Mouse (Mus musculus) lung, postnatal 14 days (tissue): ENCODE results near the gene Tfr2.
A peak's percentile ranks its signal among the peaks of the same experiment; 100 is the strongest.
"Not testable (repeated sequence)": the region's sequence is repeated elsewhere in the genome, so short reads cannot be mapped to it uniquely, and the experiment has no call there.

Experiments used
- DNase-seq: peaks from one replicate; pipeline ENCODE4 v3.0.0; 2021

The Tfr2 gene

GRCm38 (mm10) chr5:137590507-137590906, 20.9 kb downstream of the Tfr2 start:
- DNase-seq, result no peak

- DNase-seq, result no peak
Observed at GRCm38 (mm10) chr5:137595921-137596320, 26.3 kb downstream of the Tfr2 start.

- no peak for DNase-seq
Observed at GRCm38 (mm10) chr5:137596601-137597261, 27.1 kb downstream of the Tfr2 start.

- DNase-seq, result no peak
Observed at GRCm38 (mm10) chr5:137597625-137598024, 28.0 kb downstream of the Tfr2 start.

GRCm38 (mm10) chr5:137598100-137598826, 28.6 kb downstream of the Tfr2 start:
- DNase-seq, result no peak

GRCm38 (mm10) chr5:137599600-137599999, 30.0 kb downstream of the Tfr2 start:
- no peak for DNase-seq

GRCm38 (mm10) chr5:137600281-137600618, 30.6 kb downstream of the Tfr2 start:
- DNase-seq, result no peak

- peak; percentile 98 for DNase-seq
Observed at GRCm38 (mm10) chr5:137600619-137601364, 31.2 kb downstream of the Tfr2 start, which contains the start of gene Mospd3. Mospd3 (minus strand) TSS chr5:137601058.

- DNase-seq, result peak; percentile 40
Observed at GRCm38 (mm10) chr5:137601365-137601729, 31.7 kb downstream of the Tfr2 start.

GRCm38 (mm10) chr5:137607860-137608653, 38.4 kb downstream of the Tfr2 start:
- DNase-seq, result peak; percentile 19

- DNase-seq, result no peak
Observed at GRCm38 (mm10) chr5:137608654-137609190, 39.1 kb downstream of the Tfr2 start.

- no peak for DNase-seq
Observed at GRCm38 (mm10) chr5:137609292-137609691, 39.7 kb downstream of the Tfr2 start.

GRCm38 (mm10) chr5:137610056-137610455, 40.4 kb downstream of the Tfr2 start:
- no peak for DNase-seq

GRCm38 (mm10) chr5:137610548-137611244, 41.1 kb downstream of the Tfr2 start:
- peak; percentile 80 for DNase-seq

GRCm38 (mm10) chr5:137611245-137611602, 41.6 kb downstream of the Tfr2 start:
- peak; percentile 61 for DNase-seq

- no peak for DNase-seq
Observed at GRCm38 (mm10) chr5:137613076-137613475, 43.4 kb downstream of the Tfr2 start.

- peak; percentile 34 for DNase-seq
Observed at GRCm38 (mm10) chr5:137613550-137613949, 43.9 kb downstream of the Tfr2 start, which contains the start of gene Pcolce. Pcolce (minus strand) TSS chr5:137613784.

- DNase-seq, result not testable (repeated sequence)
Observed at GRCm38 (mm10) chr5:137614921-137615320, 45.3 kb downstream of the Tfr2 start.

GRCm38 (mm10) chr5:137615347-137615746, 45.7 kb downstream of the Tfr2 start:
- no peak for DNase-seq

- no peak for DNase-seq
Observed at GRCm38 (mm10) chr5:137623937-137624530, 54.4 kb downstream of the Tfr2 start.

- peak; percentile 39 for DNase-seq
Observed at GRCm38 (mm10) chr5:137627991-137628390, 58.4 kb downstream of the Tfr2 start.
